Mouse (Mus musculus) heart, adult 8-10 months (tissue): ENCODE results near the gene Psmc3ip. TPM values are rescaled to one million over a fixed set of nuclear protein-coding genes. Genes with fewer than 3 reads are reported as not detected.
A peak's percentile ranks its signal among the peaks of the same experiment; 100 is the strongest.
"Not testable (repeated sequence)": the region's sequence is repeated elsewhere in the genome, so short reads cannot be mapped to it uniquely, and the experiment has no call there.

Experiments used
- DNase-seq: peaks from one replicate; pipeline ENCODE4 v3.0.0; 2022; ENCODE audit warnings: low spot score
- total RNA-seq, 4 experiments: library from RNA; stranded (reverse); gene quantifications; 2 replicates each; pipeline ENCODE4 v1.2.4; 2022

The Psmc3ip gene
- 1 to 10 TPM; 2.3 to 3.1 (median 2.8) TPM for total RNA-seq

DNA sequence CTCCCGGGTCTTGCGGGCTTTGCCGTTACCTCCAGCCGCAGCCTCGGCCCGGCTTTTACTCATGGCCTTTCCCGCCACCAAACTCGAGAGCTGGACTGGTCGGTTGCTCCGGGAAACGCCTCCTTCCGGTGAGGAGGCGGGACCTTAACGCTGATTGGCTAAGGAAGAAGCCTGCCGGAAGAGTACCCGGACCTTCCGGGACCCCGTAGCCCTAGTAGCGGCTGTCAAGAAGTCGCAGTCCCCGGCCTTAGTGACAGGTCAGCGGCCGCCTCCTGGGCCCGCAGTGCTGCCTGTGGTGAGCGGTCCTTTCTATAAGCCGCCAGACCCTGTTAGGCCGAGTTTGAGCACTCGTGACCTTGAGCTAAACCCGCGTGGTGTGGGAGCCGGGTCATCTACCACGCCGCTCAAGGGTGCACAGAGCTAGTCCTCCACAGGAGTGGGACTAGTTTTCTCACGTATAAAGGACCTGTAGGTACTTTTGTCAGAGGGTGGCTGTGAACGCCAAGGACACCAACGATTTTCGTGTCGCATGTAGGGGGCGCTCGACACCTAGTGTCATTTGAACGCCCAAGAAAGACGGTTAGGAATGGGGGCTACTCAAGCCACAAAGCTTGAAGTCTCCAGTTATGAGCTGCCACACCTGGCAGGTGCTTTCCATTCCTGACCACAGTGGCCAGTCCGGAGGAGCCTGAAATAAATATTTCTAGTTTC is at the start of gene Psmc3ip:
TSS of gene Psmc3ip (minus strand) at position 123 of the 711 bp plus-strand sequence.
- peak; percentile 97 for DNase-seq

DNA sequence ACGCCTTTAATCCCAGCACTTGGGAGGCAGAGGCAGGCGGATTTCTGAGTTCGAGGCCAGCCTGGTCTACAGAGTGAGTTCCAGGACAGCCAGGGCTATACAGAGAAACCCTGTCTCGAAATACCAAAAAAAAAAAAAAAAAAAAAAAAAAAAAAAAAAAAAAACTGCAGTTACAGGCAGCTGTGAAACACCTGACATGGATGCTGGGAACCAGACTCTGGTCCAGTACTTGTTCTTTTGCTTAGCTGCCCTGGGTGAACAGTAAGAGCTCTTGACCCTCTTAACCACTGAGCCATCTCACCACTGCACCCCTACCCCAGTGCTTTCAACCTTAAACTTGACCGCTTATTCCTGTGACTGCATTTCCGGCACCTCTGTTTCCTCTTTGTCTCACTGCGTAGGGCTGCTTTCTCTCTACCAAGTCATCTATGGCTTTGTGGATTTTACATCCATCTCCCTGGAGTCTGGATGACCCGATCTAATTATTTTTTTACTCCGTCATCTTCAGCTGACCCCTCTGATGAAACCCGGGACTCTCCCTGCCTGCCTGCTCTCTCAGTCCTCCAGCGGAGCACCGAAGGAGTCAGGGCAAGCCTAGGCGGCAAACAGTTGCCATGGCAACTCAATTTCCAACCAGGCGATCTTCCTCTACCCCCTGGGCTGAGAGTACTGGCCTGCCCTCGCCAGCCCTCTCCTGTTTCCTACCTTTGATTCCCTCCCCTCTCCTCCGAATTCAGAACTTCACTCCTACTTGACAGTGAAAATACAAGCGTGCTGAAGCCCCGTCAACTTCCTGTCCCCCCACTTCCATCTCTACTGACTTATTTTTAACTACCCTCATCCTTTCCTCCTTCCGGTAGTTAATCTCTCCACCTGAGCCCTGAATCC is 48.3 kb upstream of the Psmc3ip start:
- DNase-seq, result no peak

DNA sequence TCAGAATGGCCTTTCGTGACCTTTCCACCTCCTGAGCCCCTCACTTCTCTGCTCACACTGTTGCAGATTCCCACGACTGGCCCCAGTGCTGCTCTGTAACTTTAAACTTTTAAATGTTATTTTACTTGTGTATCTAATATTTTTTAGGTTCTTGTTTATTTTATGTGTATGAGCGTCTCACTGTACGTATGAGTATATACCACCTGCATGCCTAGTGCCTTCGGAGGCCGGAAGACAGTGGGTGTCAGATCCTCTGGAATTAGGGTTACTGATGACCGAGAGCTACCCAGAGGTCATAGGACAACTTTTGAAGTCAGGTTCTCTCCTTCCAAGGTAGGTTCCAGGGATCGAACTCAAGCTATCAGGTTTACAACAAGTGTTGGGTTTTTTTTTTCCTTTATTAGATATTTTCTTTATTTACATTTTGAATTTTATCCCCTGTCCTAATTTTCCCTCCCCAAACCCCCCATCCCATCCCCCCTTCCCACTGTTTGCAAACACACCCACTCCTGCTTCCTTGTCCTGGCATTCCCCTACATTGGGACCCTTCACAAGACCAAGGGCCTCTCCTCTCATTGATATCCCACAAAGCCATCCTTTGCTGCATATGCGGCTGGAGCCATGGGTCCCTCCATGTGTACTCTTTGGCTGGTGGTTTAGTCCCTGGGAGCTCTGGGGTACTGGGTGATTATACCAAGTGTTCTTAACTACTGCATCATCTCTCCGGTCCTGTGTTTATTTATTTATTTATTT is 47.2 kb upstream of the Psmc3ip start:
- no peak for DNase-seq

DNA sequence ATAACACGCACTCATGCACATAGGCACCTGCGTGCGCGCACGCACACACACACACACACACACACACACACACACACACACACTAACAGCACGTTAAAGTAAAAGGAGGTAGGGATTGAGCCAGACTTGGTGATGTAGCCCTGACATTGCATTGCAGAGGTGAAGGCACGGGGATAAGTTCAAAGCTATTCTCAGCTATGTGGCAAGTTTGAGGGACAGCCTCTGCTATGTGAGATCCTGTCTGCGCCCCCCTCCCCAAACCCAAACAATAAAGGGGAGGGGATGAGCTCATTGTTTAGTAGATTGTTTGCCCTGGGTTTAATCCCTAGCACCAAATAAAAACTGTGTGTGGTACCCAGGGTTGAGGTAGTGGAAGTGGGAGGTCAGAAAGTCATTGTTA is 45.9 kb upstream of the Psmc3ip start:
- no peak for DNase-seq

DNA sequence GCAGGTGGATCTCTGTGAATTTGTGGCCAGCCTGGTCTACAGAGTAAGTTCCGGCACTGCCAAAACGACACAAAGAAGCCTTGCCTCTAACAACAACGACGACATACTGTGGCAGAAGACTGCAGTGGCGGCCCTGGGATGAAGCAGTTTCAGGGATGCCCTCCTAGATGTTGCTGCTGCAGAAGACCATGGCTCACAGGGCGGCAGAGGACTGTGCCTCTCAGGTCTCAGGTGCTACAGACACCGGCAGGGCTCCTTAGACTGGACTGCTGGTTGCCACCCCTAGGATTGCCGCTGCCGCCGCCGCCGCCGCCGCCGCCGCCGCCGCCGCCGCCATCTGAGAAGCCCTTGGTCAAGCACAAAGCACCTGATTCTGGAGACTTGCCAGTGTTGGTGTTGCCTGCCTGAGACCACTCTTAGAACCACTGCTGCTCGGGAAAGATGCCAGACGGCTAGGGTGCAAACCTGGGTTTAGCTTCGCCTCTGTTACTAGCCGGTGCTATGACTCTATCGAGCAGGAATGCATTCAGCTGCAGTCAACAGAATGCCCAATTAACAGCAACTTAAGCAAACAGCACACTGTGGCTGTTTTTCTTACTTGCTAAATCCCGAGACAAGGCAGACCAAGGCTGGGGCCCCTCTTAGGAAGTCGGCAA is 45.1 kb upstream of the Psmc3ip start:
- no peak for DNase-seq

DNA sequence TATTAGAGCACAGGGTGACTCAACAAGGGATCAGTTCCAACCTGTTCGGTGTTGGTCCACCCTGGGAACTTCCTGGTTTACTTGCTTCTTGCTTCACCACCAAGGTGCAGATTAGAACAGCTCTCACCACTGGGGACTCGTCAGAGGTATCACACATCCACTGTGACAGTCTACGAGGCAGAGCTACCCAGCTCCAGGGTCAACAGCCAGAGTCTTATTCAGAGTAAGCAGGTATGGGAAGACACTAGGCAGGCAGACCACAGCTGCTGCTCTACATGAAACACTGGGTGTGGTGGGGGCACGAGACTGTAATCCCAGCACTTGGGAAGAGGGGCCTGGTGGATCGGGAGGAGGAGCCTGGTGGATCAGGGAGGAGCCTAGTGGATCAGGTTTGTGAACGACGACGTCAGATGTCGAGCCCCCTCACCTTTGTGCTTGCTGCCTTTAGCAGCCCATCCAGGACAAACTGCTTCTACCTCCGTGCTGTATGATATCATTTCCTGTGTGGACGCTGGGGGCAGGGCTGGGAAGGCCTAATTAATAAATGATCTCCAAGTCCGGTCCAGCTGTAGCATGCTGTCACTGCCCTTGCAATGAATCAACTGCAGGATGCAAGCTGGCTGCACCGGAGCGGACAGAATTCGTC is 43.4 kb upstream of the Psmc3ip start:
- DNase-seq, result no peak

DNA sequence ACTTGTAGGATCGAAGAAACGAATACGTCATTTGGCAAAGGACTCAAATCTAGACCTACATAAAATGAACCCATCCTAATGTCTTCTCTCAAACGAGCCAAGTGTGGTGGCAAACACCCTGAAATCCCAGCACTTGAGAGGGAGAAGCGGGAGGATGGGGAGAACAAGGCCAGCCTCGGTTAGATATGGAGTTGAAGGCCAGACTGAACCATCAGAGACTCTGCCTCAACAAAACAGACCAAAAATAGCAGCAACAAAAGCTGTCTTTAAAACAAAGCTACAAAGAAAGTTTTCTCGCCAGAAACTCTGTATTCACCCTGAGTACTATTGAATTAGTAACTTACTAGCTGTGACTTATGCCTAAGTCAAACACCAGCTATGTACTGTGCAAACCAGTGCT is 41.8 kb upstream of the Psmc3ip start:
- DNase-seq, result no peak

DNA sequence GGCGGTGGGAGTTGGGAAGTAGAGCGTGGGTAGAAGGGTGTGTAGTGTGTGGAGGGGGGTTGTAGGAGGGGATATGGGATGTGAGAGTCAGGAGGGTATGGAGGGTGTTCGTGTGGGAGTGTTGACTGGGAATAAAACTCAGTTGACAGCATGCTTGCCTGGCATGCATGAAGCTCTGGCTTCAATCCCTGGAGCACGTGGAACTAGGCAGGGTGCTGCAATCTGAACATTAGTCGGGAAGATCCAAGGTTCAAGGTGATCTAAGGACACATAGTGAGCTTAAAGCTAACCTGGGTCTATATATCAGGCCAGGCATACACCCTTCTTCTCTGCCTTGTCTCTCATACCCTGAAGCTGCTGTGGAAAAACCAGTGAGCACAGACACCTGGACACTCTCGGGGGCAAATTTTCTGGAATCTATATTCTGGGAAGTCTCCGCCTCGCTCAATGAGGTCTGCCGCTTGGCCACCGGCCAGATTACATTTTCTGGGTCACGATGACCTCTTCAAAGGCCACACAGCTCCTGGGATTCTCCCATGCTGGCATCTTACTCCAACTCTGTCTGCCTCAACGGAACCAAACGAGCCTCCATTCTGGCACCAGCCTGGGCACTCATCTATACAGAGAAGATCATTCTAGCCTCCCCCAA is 39.1 kb upstream of the Psmc3ip start:
- DNase-seq, result no peak

DNA sequence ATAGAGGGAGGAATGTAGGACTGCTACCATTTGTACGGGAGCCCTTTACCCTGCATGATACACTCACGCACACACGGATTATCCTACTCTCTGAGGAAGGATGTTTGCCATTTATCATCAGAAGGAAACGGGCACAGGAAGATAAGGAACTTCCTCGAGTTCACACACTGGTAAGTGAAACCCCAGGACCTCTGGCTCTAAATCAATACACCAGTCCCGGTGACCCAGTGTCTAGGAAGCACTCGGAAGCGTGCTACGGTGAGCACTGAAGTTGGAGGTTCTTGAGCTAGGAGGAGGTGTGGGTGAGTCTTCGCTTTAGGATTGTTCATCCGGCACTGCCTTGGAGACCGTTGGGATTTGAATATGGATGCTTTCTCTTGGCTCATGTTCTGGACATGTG is 37.8 kb upstream of the Psmc3ip start:
- DNase-seq, result no peak

DNA sequence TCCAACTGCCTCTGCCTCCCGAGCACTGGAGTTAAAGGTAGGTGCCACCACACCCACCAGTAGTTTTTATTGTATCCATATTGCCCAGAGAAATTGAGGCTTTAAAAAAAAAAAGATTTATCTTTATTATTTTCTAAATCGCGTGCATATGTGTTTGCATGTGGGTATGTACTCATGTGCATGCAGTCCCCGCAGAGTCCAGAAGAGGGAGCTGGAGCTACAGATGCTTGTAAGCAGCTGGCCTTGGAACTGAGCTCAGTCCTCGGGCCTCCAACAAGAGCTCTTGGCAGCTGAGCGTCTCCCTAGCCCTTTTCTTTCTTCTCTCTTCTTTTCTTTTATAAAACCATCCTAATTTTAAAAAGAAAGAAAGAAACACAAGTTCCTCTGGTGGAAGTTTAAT is 36.5 kb upstream of the Psmc3ip start:
- DNase-seq, result no peak

DNA sequence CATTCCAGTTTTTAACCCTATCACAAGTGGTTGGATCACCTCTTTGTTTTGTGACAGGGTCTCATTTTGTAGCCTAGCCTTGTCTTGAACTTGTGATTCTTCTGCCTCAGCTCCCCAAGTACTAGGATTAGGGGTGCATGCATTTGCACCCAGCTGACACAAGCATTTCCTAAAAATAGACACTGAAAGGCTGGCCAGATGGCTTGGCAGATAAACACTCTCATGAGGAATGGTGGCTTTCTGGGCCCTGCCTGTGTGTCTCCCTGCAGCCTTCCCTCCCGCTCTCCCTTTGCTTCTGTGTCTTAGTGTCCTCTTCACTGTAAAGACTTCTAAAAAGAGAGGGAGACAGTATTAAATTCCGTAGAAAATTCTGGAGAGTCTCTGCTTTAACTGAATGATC is 36.0 kb upstream of the Psmc3ip start:
- DNase-seq, result no peak

DNA sequence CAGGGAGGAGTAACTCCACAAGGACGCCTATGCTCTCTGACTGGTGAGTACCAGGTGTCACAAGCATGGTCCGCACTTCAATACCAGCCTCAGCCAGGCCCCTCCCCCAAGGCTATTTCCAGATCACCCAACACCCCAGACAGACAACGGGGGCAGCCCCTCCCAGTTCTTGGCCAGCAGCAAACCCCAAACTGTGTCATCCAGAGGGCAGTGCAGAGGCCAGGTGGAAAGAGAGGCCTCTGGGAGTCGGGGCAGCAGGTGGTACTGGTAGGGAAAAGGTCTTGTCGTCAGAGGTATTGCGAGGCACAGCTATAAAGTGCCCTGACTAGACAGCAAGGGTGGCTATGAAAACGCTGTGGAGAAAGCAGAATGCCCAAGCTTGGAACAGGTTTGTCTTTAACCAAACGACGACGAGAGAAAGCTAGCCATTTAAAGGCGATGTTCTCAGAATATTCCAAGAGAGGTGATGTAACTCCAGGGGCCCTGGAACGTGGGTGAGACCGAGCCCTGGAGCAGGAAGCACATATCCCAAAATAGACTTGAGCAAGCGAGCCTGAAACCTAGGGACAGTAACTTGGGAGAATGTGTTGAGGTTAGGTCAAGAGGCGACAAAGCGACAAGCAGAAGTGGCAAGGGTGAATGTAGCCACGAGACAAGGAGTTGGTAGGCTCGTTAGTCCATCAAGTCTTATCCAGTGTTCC is 35.0 kb upstream of the Psmc3ip start:
- peak; percentile 68 for DNase-seq

DNA sequence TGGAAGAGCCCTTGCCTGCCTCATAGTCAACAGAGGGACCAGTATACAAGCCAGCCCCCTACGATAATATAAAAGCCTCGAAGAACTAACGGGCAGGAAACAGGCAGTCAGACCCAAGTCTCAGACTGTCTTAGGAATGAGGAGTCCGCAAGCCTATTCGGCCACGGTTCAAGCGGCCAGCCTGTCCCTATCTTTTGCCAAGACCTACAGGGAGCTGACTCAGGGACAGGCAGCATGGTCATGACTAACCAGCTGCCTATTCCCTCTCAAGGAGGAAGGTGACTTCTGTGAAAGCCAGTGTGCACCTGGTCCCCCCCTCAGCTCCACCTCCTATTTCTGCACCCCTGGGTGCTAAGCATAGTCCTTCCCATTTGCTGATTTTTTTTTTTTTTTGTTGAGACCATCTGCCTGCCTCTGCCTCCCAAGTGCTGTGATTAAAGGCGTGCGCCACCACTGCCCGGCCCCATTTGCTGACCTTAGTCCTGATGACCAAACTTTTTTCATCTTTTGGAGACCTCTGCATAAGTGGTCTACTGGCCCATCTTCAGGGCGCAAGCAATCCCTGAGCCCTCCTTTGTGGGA is 33.9 kb upstream of the Psmc3ip start:
- no peak for DNase-seq

DNA sequence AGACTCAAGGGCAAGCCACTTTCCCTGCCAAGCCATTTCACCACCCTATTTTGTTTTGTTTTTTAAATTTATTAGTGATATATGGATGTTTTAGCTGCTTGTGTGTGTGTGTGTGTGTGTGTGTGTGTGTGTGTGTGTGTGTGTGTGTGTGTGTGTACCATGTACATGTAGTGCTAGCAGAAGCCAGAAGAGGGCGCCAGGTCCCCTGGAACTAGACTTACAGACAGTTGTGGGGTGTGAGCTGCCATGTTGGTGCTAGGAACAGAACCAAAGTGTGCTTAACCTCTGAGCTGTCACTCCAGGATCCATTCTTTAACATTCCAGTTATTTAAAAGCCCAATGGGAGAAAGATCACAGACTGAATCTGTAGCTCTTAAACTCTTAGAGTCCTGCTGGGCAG is 31.8 kb upstream of the Psmc3ip start:
- no peak for DNase-seq

DNA sequence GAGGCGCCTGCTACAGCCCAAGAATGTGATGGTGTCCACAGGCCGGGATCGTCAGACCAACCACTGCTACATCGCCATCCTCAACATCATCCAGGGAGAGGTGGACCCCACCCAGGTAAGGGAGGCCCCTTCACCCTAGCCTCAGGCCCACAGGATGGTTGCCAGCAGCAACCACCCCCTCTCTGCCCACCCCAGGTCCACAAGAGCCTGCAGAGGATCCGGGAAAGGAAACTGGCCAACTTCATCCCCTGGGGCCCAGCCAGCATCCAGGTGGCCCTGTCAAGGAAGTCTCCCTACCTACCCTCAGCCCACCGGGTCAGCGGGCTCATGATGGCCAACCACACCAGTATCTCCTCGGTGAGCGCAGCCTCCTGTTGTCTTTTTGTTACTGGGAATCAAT is 29.8 kb upstream of the Psmc3ip start:
- not testable (repeated sequence) for DNase-seq

DNA sequence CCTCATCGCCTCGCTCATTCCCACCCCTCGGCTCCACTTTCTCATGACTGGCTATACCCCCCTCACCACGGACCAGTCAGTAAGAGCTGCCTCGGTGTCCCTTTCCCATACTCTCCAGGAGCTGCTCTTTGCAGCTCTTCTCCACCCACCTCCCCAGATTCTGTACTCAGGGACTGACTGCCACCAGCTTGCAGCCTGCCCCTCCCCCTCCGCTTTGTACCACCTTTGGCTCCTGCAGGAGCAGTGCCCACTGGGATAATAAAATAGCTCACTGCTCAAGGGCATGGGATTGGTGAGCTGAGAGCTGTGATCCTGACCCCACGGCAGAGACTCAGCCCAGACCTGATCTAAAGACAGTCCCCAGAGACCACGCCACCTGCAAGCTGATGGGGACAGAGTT is 29.3 kb upstream of the Psmc3ip start:
- DNase-seq, result not testable (repeated sequence)

DNA sequence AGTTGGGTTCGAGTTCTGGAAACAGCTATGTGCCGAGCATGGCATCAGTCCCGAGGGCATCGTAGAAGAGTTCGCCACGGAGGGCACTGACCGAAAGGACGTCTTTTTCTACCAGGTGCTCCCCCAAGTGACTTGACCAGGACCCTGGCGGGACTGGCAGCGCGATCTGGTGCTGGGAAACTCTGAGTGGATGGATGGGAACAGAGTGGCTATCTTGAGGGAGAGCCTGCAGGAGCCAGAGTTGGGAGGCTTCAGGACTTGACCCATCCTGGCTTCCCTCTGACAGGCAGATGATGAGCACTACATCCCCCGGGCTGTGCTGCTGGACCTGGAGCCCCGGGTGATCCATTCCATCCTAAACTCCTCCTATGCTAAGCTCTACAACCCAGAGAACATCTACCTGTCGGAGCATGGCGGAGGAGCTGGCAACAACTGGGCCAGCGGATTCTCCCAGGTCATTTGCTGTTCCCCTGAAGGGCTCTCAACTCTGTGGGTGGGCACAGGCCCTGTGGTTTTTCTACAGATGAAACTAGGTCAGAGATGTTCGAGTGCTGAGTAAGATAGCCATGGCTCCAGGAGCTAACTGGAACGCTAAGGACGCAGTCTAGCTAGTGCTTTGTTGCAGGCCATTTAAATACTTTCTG is 25.4 kb upstream of the Psmc3ip start:
- DNase-seq, result no peak

DNA sequence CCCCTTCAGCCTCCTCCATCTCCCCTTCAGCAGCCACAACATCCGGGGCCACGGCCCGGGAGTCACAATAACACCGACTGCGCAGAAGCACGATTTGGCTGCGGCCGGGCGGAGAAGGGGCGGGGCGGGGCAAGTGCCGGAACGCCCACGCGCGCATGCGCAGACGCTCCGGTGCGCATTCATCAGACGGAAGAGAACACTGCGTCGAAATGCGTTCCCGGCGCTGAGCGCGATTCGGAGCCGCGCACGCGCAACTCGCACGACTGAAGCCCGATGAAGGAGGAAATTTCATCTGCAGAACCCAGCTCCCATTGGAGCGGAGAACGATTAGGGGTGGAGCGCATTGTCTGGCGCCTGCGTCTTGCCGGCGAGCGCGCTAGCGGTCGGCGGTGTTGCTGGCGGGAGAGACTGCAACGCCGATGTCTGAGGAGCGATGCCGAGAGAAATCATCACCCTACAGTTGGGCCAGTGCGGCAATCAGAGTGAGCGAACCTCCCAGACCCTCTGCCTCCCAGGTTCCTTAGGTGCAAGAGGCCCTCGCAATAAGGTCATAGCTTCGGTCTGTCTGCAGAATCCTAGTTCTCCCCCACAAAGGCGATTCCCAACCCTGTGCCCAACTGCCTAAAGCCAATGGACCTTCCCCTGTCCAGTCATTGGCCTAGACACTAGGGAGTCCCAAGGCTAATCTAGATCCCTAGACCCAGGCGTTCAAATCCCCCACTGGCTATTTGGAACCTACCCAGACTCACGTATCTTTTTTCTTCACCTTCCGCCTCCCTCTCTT is 24.7 kb upstream of the Psmc3ip start, which contains the start of the genes Retreg3 and Tubg1:
TSS of gene Retreg3 (minus strand) at position 133 of the 784 bp plus-strand sequence.
TSS of gene Tubg1 (plus strand) at position 178 of the 784 bp plus-strand sequence.
- DNase-seq, result peak; percentile 98
